Mouse (Mus musculus) lung, postnatal 0 days (tissue): ENCODE measurements around the gene Acly.

ENCODE experiments used
- CTCF ChIP-seq: IDR thresholded peaks from 2 replicates; pipeline ENCODE4 v1.5.1; 2016; ENCODE audit warnings: antibody characterized with exemption, mild to moderate bottlenecking
- EP300 ChIP-seq: IDR thresholded peaks from 2 replicates; pipeline ENCODE4 v1.6.1; 2016; ENCODE audit warnings: antibody characterized with exemption, mild to moderate bottlenecking, control low read depth

DNA sequence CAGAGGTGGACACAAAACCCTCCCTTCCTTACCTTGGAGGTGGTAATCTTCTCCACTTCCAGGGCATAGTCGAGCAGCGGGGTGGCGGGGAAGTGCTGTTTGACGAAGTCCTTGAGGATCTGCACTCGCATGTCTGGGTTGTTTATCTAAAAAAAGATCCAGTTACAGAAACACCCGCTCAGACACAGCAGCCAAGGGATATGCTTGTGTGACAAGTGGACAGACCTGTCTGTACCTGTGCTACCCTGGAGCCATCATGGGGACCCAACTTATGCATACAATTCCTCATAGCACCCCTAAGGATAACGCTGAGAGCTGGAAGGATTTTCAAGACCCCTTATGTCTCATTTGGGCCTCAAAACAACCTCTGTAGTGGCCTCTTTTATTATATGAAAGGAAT is 48.6 kb downstream of the Acly start:
- TF ChIP-seq CTCF (no peak), EP300 (no peak)
